Mouse (Mus musculus): ENCODE data around the gene Atmin. TPM values are rescaled to one million over a fixed set of nuclear protein-coding genes. Genes with fewer than 3 reads are reported as not detected.

Atmin gene
- 8.7 and 9.7 TPM in 2 replicates for polyA plus RNA-seq (2015; fragmentation: Nextera tagmentation; extraction: Ambion mirVana)

- Histone ChIP-seq H3K27ac (ENCODE audit: low read length) (peak within 1 kb of the TSS; percentile 68), H3K4me2 (replicated peaks; ENCODE audit: low read depth, low read length) (peak within 1 kb of the TSS; percentile 99), H3K4me1 (ENCODE audit: insufficient read depth, low read depth, low read length) (peaks cover 12% of the 10 kb centered on the region; the same call in 1 of the 2 replicates), H3K4me3 (ENCODE audit: low read depth, low read length) (peak within 1 kb of the TSS; percentile 96), H3K27me3 (replicated peaks; ENCODE audit: insufficient read depth, low read length) (no peaks in the 10 kb centered on the region), H3K9ac (replicated peaks; ENCODE audit: low read depth) (peak within 1 kb of the TSS; percentile 71), H3K9me3 (ENCODE audit: low read length) (no peaks in the 10 kb centered on the region), H3K36me3 (ENCODE audit: insufficient read depth, low read length) (no peaks in the 10 kb centered on the region)
- peak; percentile 76 for TF ChIP-seq CTCF (IDR thresholded peaks at IDR 0.05)
- no peak for TF ChIP-seq EP300 (IDR thresholded peaks at IDR 0.05)
- peak; percentile 90 for ATAC-seq
- DNase-seq (ENCODE audit: low spot score), result peak; percentile 94
- under 1% methylated on average over 43 of the region's 46 CpGs for WGBS
Observed at GRCm38 (mm10) chr8:116943161-116943554, at the start of gene Atmin. Gene Atmin (plus strand): TSS chr8:116943393.

DNA sequence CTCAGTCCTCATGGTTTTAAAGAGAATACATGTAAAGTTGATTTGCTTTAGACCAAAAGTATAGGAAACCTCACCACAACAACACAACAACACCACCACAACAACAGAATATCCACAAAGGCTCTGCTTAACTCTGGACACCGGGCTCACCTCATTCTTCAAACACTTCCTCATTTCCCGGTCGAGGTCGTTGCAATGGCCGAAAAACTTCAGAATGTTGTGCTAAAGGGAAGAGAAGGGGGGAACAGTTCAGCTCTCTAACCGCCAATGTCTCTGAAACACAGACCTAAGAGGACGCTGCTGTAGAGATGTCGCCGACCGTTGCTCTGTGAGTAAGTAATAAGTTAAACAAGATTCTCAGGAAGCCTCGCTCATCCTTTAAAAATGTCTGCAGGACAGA is 49.3 kb upstream of the Atmin start:
- no peaks in the 10 kb centered on the region for H3K36me3 ChIP-seq (ENCODE audit: insufficient read depth, low read length)
- H3K4me2 ChIP-seq (replicated peaks; ENCODE audit: low read depth, low read length), result no peak overlapping the region
- H3K9ac ChIP-seq (replicated peaks; ENCODE audit: low read depth), result no peak overlapping the region
- H3K4me1 ChIP-seq (ENCODE audit: insufficient read depth, low read depth, low read length), result no peaks in the 10 kb centered on the region
- no peaks in the 10 kb centered on the region for H3K9me3 ChIP-seq (ENCODE audit: low read length)
- H3K27ac ChIP-seq (ENCODE audit: low read length), result no peak overlapping the region
- no peak overlapping the region for H3K4me3 ChIP-seq (ENCODE audit: low read depth, low read length)
- TF ChIP-seq CTCF (IDR thresholded peaks at IDR 0.05), result no peak
- DNase-seq (ENCODE audit: low spot score) (no peak), ATAC-seq (no peak)
- no peaks in the 10 kb centered on the region for H3K27me3 ChIP-seq (replicated peaks; ENCODE audit: insufficient read depth, low read length)
- 58% methylated on average over 11 of the region's 11 CpGs for whole genome bisulfite sequencing

- Histone ChIP-seq H3K36me3 (ENCODE audit: insufficient read depth, low read length) (no peaks in the 10 kb centered on the region), H3K9ac (replicated peaks; ENCODE audit: low read depth) (no peak overlapping the region), H3K4me2 (replicated peaks; ENCODE audit: low read depth, low read length) (no peak overlapping the region), H3K27me3 (replicated peaks; ENCODE audit: insufficient read depth, low read length) (no peaks in the 10 kb centered on the region), H3K4me3 (ENCODE audit: low read depth, low read length) (no peak overlapping the region), H3K4me1 (ENCODE audit: insufficient read depth, low read depth, low read length) (no peaks in the 10 kb centered on the region), H3K27ac (ENCODE audit: low read length) (no peak overlapping the region), H3K9me3 (ENCODE audit: low read length) (no peaks in the 10 kb centered on the region)
- no peak for DNase-seq (ENCODE audit: low spot score)
- 61% methylated on average over 6 of the region's 6 CpGs for WGBS
- ATAC-seq, result no peak
- TF ChIP-seq EP300 (IDR thresholded peaks at IDR 0.05) (no peak), CTCF (IDR thresholded peaks at IDR 0.05) (no peak)
Observed at GRCm38 (mm10) chr8:116895521-116895920, 47.7 kb upstream of the Atmin start.

DNA sequence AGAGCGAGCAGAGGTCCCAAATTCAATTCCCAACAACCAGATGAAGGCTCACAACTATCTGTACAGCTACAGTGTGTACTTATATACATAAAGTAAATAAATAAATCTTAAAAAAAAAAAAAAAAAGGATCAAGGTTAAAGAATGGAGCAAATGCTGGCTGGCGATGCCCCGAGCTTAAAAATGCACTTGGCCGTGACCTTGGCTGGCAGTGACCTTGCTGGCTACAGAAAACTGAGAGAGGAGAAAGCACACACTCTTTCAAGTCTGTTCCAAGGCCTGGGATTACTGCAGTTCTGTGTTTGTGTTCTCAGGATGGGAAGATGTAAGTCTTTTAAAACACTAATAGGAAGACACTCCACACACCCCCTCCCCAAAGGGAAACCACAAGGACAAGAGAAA is 38.5 kb upstream of the Atmin start:
- no peak overlapping the region for H3K4me2 ChIP-seq (replicated peaks; ENCODE audit: low read depth, low read length)
- no peaks in the 10 kb centered on the region for H3K9me3 ChIP-seq (ENCODE audit: low read length)
- H3K4me3 ChIP-seq (ENCODE audit: low read depth, low read length), result no peak overlapping the region
- no peak overlapping the region for H3K9ac ChIP-seq (replicated peaks; ENCODE audit: low read depth)
- H3K27me3 ChIP-seq (replicated peaks; ENCODE audit: insufficient read depth, low read length), result no peaks in the 10 kb centered on the region
- H3K27ac ChIP-seq (ENCODE audit: low read length), result no peak overlapping the region
- no peaks in the 10 kb centered on the region for H3K4me1 ChIP-seq (ENCODE audit: insufficient read depth, low read depth, low read length)
- WGBS, result 92% methylated on average over 4 of the region's 4 CpGs
- no peak for DNase-seq (ENCODE audit: low spot score)
- no peaks in the 10 kb centered on the region for H3K36me3 ChIP-seq (ENCODE audit: insufficient read depth, low read length)
- no peak for ATAC-seq
- no peak for TF ChIP-seq EP300 (IDR thresholded peaks at IDR 0.05)
- TF ChIP-seq CTCF (IDR thresholded peaks at IDR 0.05), result no peak

GRCm38 (mm10) chr8:116905252-116905651 is 37.9 kb upstream of the Atmin start:
- DNase-seq (ENCODE audit: low spot score) (no peak), ATAC-seq (no peak)
- Histone ChIP-seq H3K36me3 (ENCODE audit: insufficient read depth, low read length) (no peaks in the 10 kb centered on the region), H3K9ac (replicated peaks; ENCODE audit: low read depth) (no peak overlapping the region), H3K9me3 (ENCODE audit: low read length) (no peaks in the 10 kb centered on the region), H3K4me3 (ENCODE audit: low read depth, low read length) (no peak overlapping the region), H3K27me3 (replicated peaks; ENCODE audit: insufficient read depth, low read length) (no peaks in the 10 kb centered on the region), H3K27ac (ENCODE audit: low read length) (no peak overlapping the region), H3K4me2 (replicated peaks; ENCODE audit: low read depth, low read length) (no peak overlapping the region), H3K4me1 (ENCODE audit: insufficient read depth, low read depth, low read length) (no peaks in the 10 kb centered on the region)
- no peak for TF ChIP-seq CTCF (IDR thresholded peaks at IDR 0.05)
- no peak for TF ChIP-seq EP300 (IDR thresholded peaks at IDR 0.05)
- WGBS, result 89% methylated on average over 4 of the region's 4 CpGs

DNA sequence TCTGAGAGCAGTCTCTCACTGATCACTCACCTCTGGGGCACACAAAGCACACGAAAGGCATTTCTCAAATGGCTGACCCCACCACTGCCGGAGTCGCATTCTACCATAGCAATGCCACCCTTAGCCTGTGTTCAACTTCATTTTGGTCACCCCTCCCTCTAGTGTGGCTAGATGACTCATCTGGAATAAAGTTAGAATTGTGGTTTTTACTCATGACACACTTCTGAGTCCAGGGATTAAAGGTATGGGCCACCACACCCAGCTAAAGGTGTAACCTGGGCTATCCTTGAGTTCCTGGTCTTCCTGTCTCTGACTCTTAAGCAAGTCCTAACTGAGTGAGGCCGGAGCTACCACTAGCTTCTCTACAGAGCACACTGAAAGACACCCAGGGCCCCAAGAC is 37.4 kb upstream of the Atmin start:
- no peaks in the 10 kb centered on the region for H3K4me1 ChIP-seq (ENCODE audit: insufficient read depth, low read depth, low read length)
- no peak overlapping the region for H3K9ac ChIP-seq (replicated peaks; ENCODE audit: low read depth)
- H3K4me3 ChIP-seq (ENCODE audit: low read depth, low read length), result no peak overlapping the region
- no peak overlapping the region for H3K4me2 ChIP-seq (replicated peaks; ENCODE audit: low read depth, low read length)
- H3K27ac ChIP-seq (ENCODE audit: low read length), result no peak overlapping the region
- 94% methylated on average over 4 of the region's 4 CpGs for WGBS
- TF ChIP-seq CTCF (IDR thresholded peaks at IDR 0.05) (no peak), EP300 (IDR thresholded peaks at IDR 0.05) (no peak)
- ATAC-seq (no peak), DNase-seq (ENCODE audit: low spot score) (no peak)
- no peaks in the 10 kb centered on the region for H3K36me3 ChIP-seq (ENCODE audit: insufficient read depth, low read length)
- H3K27me3 ChIP-seq (replicated peaks; ENCODE audit: insufficient read depth, low read length), result no peaks in the 10 kb centered on the region
- no peaks in the 10 kb centered on the region for H3K9me3 ChIP-seq (ENCODE audit: low read length)

DNA sequence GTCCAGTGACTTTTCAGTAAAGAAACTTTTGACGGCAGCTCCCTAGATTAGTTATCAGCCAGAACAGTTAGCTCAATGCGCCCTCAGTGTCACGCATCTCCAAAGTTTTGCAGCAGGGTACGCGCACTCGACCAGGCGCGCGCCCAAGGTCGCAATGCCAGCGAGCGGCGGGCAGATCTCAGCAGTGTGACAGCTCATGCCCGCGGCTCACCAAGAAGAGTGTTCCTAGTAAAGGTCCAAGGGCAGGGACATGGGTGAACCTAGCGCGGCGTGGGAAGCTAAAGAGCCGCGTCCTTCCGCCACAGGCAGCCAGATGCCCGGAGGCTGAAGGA is 22.2 kb upstream of the Atmin start:
- Histone ChIP-seq H3K9ac (replicated peaks; ENCODE audit: low read depth) (peak overlapping the region; percentile 51), H3K27ac (ENCODE audit: low read length) (peak overlapping the region; percentile 80), H3K4me3 (ENCODE audit: low read depth, low read length) (peak overlapping the region; percentile 83), H3K4me2 (replicated peaks; ENCODE audit: low read depth, low read length) (peak overlapping the region; percentile 79), H3K27me3 (replicated peaks; ENCODE audit: insufficient read depth, low read length) (no peaks in the 10 kb centered on the region), H3K36me3 (ENCODE audit: insufficient read depth, low read length) (peaks cover under 1% of the 10 kb centered on the region; the same call in 1 of the 2 replicates), H3K4me1 (ENCODE audit: insufficient read depth, low read depth, low read length) (peaks cover 8% of the 10 kb centered on the region; the same call in 1 of the 2 replicates), H3K9me3 (ENCODE audit: low read length) (no peaks in the 10 kb centered on the region)
- WGBS, result 1% methylated on average over 22 of the region's 22 CpGs
- TF ChIP-seq EP300 (IDR thresholded peaks at IDR 0.05) (no peak), CTCF (IDR thresholded peaks at IDR 0.05) (no peak)
- peak; percentile 63 for ATAC-seq
- no peak for DNase-seq (ENCODE audit: low spot score)
